Comparison of ENCODE assay signal across 8 mouse cellular contexts in genomic region chr4:116650365-116650764, GRCm38 (mm10). TPM values are rescaled to one million over a fixed set of nuclear protein-coding genes. Genes with fewer than 3 reads are reported as not detected.
DNase-seq lines count a peak whose midpoint lies in the region; ATAC-seq and TF ChIP-seq lines count a peak whose summit lies in the region.

No protein-coding gene starts in this region.

- H3K36me3 ChIP-seq in liver, adult 2 months (ENCODE audit: control insufficient read depth, insufficient read depth, low read length): peaks cover 13% of the 10 kb centered on the region
- H3K36me3 ChIP-seq in embryonic facial prominence, embryonic 15.5 days: peaks cover 15% of the 10 kb centered on the region
- H3K36me3 ChIP-seq in kidney, postnatal 0 days (ENCODE audit: insufficient read depth, low read length): peaks cover 8% of the 10 kb centered on the region
- peaks cover 20% of the 10 kb centered on the region for H3K36me3 ChIP-seq in neural tube, embryonic 12.5 days

- peak overlapping the region; percentile 68 for H3K4me2 ChIP-seq in embryonic facial prominence, embryonic 15.5 days (replicated peaks)
- H3K4me2 ChIP-seq in kidney, postnatal 0 days (ENCODE audit: low read length): peak overlapping the region; percentile 70
- H3K4me2 ChIP-seq in neural tube, embryonic 12.5 days (replicated peaks): peak overlapping the region; percentile 80

- peak overlapping the region; percentile 89 for H3K9ac ChIP-seq in liver, adult 2 months (ENCODE audit: low read depth, low read length)
- H3K9ac ChIP-seq in embryonic facial prominence, embryonic 15.5 days: peak overlapping the region; percentile 95
- peak overlapping the region; percentile 87 for H3K9ac ChIP-seq in kidney, postnatal 0 days (ENCODE audit: low read depth, low read length)
- peak overlapping the region; percentile 87 for H3K9ac ChIP-seq in neural tube, embryonic 12.5 days

- DNase-seq in liver, adult 2 months (ENCODE audit: extremely low read depth, low read depth, low spot score): peak; percentile 72
- no peak for DNase-seq in liver
- no peak for DNase-seq in kidney, postnatal 0 days (ENCODE audit: low spot score)
- DNase-seq in cerebellum, adult 9-10 months: no peak
- no peak for DNase-seq in cerebellum, adult 8-10 months
- DNase-seq in right cerebral cortex, adult 18-20 months: no peak

- WGBS in liver, adult 2 months: 3% methylated on average over 5 of the region's 5 CpGs
- WGBS in embryonic facial prominence, embryonic 15.5 days: 35% methylated on average over 5 of the region's 5 CpGs
- WGBS in kidney, postnatal 0 days: 24% methylated on average over 5 of the region's 5 CpGs
- WGBS in neural tube, embryonic 12.5 days: 46% methylated on average over 5 of the region's 5 CpGs

- peaks cover 30% of the 10 kb centered on the region for H3K4me1 ChIP-seq in liver, adult 2 months (ENCODE audit: control insufficient read depth, insufficient read depth, low read length)
- H3K4me1 ChIP-seq in embryonic facial prominence, embryonic 15.5 days: peaks cover 34% of the 10 kb centered on the region
- peaks cover 4% of the 10 kb centered on the region; the same call in 1 of the 2 replicates for H3K4me1 ChIP-seq in kidney, postnatal 0 days (replicated peaks; ENCODE audit: insufficient read depth, low read length)
- peaks cover 29% of the 10 kb centered on the region for H3K4me1 ChIP-seq in neural tube, embryonic 12.5 days

- H3K4me3 ChIP-seq in liver, adult 2 months (ENCODE audit: insufficient read depth, low read depth, low read length): peak overlapping the region; percentile 79
- peak overlapping the region; percentile 87 for H3K4me3 ChIP-seq in embryonic facial prominence, embryonic 15.5 days (replicated peaks)
- peak overlapping the region; percentile 78 for H3K4me3 ChIP-seq in kidney, postnatal 0 days (replicated peaks; ENCODE audit: low read depth, low read length)
- peak overlapping the region; percentile 85 for H3K4me3 ChIP-seq in neural tube, embryonic 12.5 days

- no peaks in the 10 kb centered on the region for H3K27me3 ChIP-seq in liver, adult 2 months (ENCODE audit: control insufficient read depth, insufficient read depth, low read length)
- no peaks in the 10 kb centered on the region for H3K27me3 ChIP-seq in embryonic facial prominence, embryonic 15.5 days
- H3K27me3 ChIP-seq in kidney, postnatal 0 days (ENCODE audit: insufficient read depth, low read length): no peaks in the 10 kb centered on the region
- no peaks in the 10 kb centered on the region for H3K27me3 ChIP-seq in neural tube, embryonic 12.5 days (replicated peaks)

- TF ChIP-seq CTCF in liver, adult 2 months (IDR thresholded peaks at IDR 0.05; ENCODE audit: low read depth, low read length): no peak
- TF ChIP-seq CTCF in kidney, postnatal 0 days (IDR thresholded peaks at IDR 0.05; ENCODE audit: low read depth): no peak

- H3K9me3 ChIP-seq in embryonic facial prominence, embryonic 15.5 days (replicated peaks): no peaks in the 10 kb centered on the region
- no peaks in the 10 kb centered on the region for H3K9me3 ChIP-seq in kidney, postnatal 0 days (replicated peaks; ENCODE audit: low read length)
- H3K9me3 ChIP-seq in neural tube, embryonic 12.5 days: no peaks in the 10 kb centered on the region

- no peak for ATAC-seq in embryonic facial prominence, embryonic 15.5 days (ENCODE audit: insufficient number of reproducible peaks, low FRiP score, low TSS enrichment, low read depth)
- no peak for ATAC-seq in kidney, postnatal 0 days (replicated peaks; ENCODE audit: low FRiP score, low read depth)
- ATAC-seq in neural tube, embryonic 12.5 days (ENCODE audit: low FRiP score, low read depth): no peak

- TF ChIP-seq POLR2A in liver, adult 2 months (IDR thresholded peaks at IDR 0.05; ENCODE audit: extremely low read depth, insufficient read depth, low read length): no peak

- peak overlapping the region; percentile 96 for H3K27ac ChIP-seq in liver, adult 2 months (replicated peaks; ENCODE audit: insufficient read depth, low read depth, low read length)
- H3K27ac ChIP-seq in embryonic facial prominence, embryonic 15.5 days (replicated peaks): peak overlapping the region; percentile 96; the same call in 1 of the 2 replicates
- peak overlapping the region; percentile 95 for H3K27ac ChIP-seq in kidney, postnatal 0 days
- 0 out of 2 replicates have a peak overlapping the region, but pooled peaks have one; percentile 55 for H3K27ac ChIP-seq in neural tube, embryonic 12.5 days

- peaks cover 36% of the 10 kb centered on the region for H3K79me2 ChIP-seq in liver, adult 2 months (ENCODE audit: control insufficient read depth, insufficient read depth, low read length)

RNA-seq across cellular contexts. Expression of gene Akr1a1, which starts 1.1 kb away (rescaled TPM):
- 337 and 363 TPM in 2 replicates for total RNA-seq in liver, adult 2 months (2014; rRNA removed)
- 517 and 533 TPM in 2 replicates for polyA plus RNA-seq in liver, adult 2 months (2012; rRNA removed)
- 777 and 798 TPM in 2 replicates for polyA plus RNA-seq in embryonic facial prominence, embryonic 15.5 days (2015; fragmentation: Nextera tagmentation; extraction: Ambion mirVana)
- 966 and 1,010 TPM in 2 replicates for polyA plus RNA-seq in kidney, postnatal 0 days (2015; fragmentation: Nextera tagmentation; extraction: Ambion mirVana)
- 583 and 599 TPM in 2 replicates for polyA plus RNA-seq in neural tube, embryonic 12.5 days (2016; fragmentation: Nextera tagmentation; extraction: Ambion mirVana)

RNA-seq across cellular contexts. Expression of gene Nasp, which starts 22.6 kb away (rescaled TPM):
- total RNA-seq in liver, adult 2 months (2014; rRNA removed): 11.1 and 12.4 TPM in 2 replicates
- polyA plus RNA-seq in liver, adult 2 months (2012; rRNA removed): 1.5 and 2.0 TPM in 2 replicates
- 107 TPM in 2 replicates for polyA plus RNA-seq in embryonic facial prominence, embryonic 15.5 days (2015; fragmentation: Nextera tagmentation; extraction: Ambion mirVana)
- polyA plus RNA-seq in kidney, postnatal 0 days (2015; fragmentation: Nextera tagmentation; extraction: Ambion mirVana): 82.7 and 89.6 TPM in 2 replicates
- 172 and 173 TPM in 2 replicates for polyA plus RNA-seq in neural tube, embryonic 12.5 days (2016; fragmentation: Nextera tagmentation; extraction: Ambion mirVana)

RNA-seq across cellular contexts. Expression of gene Prdx1, which starts 35.0 kb away (rescaled TPM):
- 868 and 925 TPM in 2 replicates for total RNA-seq in liver, adult 2 months (2014; rRNA removed)
- 376 and 421 TPM in 2 replicates for polyA plus RNA-seq in liver, adult 2 months (2012; rRNA removed)
- 1,053 and 1,174 TPM in 2 replicates for polyA plus RNA-seq in embryonic facial prominence, embryonic 15.5 days (2015; fragmentation: Nextera tagmentation; extraction: Ambion mirVana)
- 2,101 and 2,104 TPM in 2 replicates for polyA plus RNA-seq in kidney, postnatal 0 days (2015; fragmentation: Nextera tagmentation; extraction: Ambion mirVana)
- 660 and 722 TPM in 2 replicates for polyA plus RNA-seq in neural tube, embryonic 12.5 days (2016; fragmentation: Nextera tagmentation; extraction: Ambion mirVana)

RNA-seq across cellular contexts. Expression of gene Ccdc17, which starts 53.9 kb away (rescaled TPM):
- 3.1 and 4.4 TPM in 2 replicates for total RNA-seq in liver, adult 2 months (2014; rRNA removed)
- polyA plus RNA-seq in liver, adult 2 months (2012; rRNA removed): 5.3 and 7.6 TPM in 2 replicates
- 15.6 and 25.4 TPM in 2 replicates for polyA plus RNA-seq in embryonic facial prominence, embryonic 15.5 days (2015; fragmentation: Nextera tagmentation; extraction: Ambion mirVana)
- polyA plus RNA-seq in kidney, postnatal 0 days (2015; fragmentation: Nextera tagmentation; extraction: Ambion mirVana): 5.9 and 7.9 TPM in 2 replicates
- polyA plus RNA-seq in neural tube, embryonic 12.5 days (2016; fragmentation: Nextera tagmentation; extraction: Ambion mirVana): 3.5 and 3.8 TPM in 2 replicates

RNA-seq across cellular contexts. Expression of gene Mmachc, which starts 57.8 kb away (rescaled TPM):
- 10.3 and 11.3 TPM in 2 replicates for total RNA-seq in liver, adult 2 months (2014; rRNA removed)
- 15.7 and 17.3 TPM in 2 replicates for polyA plus RNA-seq in liver, adult 2 months (2012; rRNA removed)
- 21.8 and 22.8 TPM in 2 replicates for polyA plus RNA-seq in embryonic facial prominence, embryonic 15.5 days (2015; fragmentation: Nextera tagmentation; extraction: Ambion mirVana)
- 20.3 and 21.8 TPM in 2 replicates for polyA plus RNA-seq in kidney, postnatal 0 days (2015; fragmentation: Nextera tagmentation; extraction: Ambion mirVana)
- 28.0 and 30.9 TPM in 2 replicates for polyA plus RNA-seq in neural tube, embryonic 12.5 days (2016; fragmentation: Nextera tagmentation; extraction: Ambion mirVana)

Comparison
In these comparisons a context has a peak if more than half of its experiments do, and no peak if none do; other contexts are left out.
1. RNA of gene Nasp, which starts 22.6 kb away (polyA plus RNA-seq): 172 to 173 TPM in neural tube, embryonic 12.5 days, 107 TPM in embryonic facial prominence, embryonic 15.5 days and 82.7 to 89.6 TPM in kidney, postnatal 0 days; 1.5 to 2.0 TPM in liver, adult 2 months; every median in the first group is over 10 times any median in the second.
2. Peak in every context shown above with its lines, with median percentiles within 50 percentile points of each other: H3K27ac ChIP-seq, H3K4me3 ChIP-seq, H3K9ac ChIP-seq and H3K4me2 ChIP-seq.